In the genomic region with DNA sequence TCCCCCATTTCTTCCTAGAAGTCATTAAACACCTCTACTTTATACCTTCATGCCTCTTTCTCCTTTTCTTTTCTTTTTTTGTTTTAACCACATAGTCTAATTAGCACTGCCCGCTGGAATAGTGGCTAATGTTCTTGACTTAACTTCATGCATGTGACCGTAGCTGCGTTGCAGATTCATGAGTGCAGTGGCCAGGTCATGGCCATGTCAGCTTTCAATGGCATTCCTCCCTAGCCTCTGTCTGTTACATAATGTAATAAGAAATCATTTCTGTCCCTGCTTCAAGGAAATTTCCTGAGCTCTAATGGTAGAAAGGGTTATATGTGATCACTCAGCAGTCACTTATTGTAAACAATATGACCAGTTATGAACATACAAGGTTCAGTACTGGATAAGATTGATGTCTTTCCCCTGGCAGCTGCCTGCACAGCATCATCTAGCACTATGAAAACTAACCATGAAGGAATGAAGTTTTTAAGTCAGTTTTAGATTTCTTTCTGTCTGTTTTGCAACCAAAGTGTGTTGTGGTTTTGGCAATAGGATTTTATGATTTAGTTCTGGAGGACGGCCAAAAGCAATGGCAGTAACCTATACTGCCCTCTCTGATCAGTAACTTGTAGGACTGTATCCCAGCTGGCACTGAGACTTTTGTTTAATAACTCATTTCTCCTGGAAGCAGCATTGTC, we compare ENCODE assay signal across 16 mouse cellular contexts.
DNase-seq lines count a peak whose midpoint lies in the region; ATAC-seq and TF ChIP-seq lines count a peak whose summit lies in the region.
"Had no signal": no experiment of that assay in that cellular context is flagged by ENCODE, and none has a peak within 500 bp of the region (broad histone marks: within the 10 kb centered on the region; RNA-seq: fewer than 3 reads in every experiment).

No protein-coding gene starts in this region.

- no peak overlapping the region for H3K4me3 ChIP-seq in heart, embryonic 14.5 days (ENCODE audit: control insufficient read depth in 1 of 2, insufficient read depth in 1 of 2, low read depth in 1 of 2, low read length in 2 of 2)
- no peak overlapping the region for H3K4me3 ChIP-seq in heart, embryonic 12.5 days
- H3K4me3 ChIP-seq in lung, embryonic 15.5 days: no peak overlapping the region
- no peak overlapping the region for H3K4me3 ChIP-seq in lung, adult 2 months (replicated peaks; ENCODE audit: extremely low read depth, low read depth, low read length)
- H3K4me3 ChIP-seq in stomach, postnatal 0 days (ENCODE audit: low read depth, low read length): no peak overlapping the region
- H3K4me3 ChIP-seq: embryonic facial prominence, embryonic 15.5 days; limb, embryonic 15.5 days; neural tube, embryonic 15.5 days had no signal

- DNase-seq in lung, adult 2 months: no peak
- DNase-seq in fibroblast of lung, adult 2 months (ENCODE audit: low read depth): peak; percentile 49
- no peak for DNase-seq in stomach, postnatal 0 days (ENCODE audit: low spot score)
- DNase-seq in cerebellum, postnatal 4 days (ENCODE audit: low spot score in 2 of 2): no peak
- no peak for DNase-seq in spleen, postnatal 10 days (ENCODE audit: low spot score in 2 of 2)
- DNase-seq: cerebellum, adult 18-20 months; right cerebral cortex, postnatal 14 days had no signal

- H3K4me1 ChIP-seq in heart, embryonic 14.5 days (ENCODE audit: control insufficient read depth in 2 of 2, insufficient read depth in 2 of 2, low read length in 2 of 2): peaks cover 17 to 59% of the 10 kb centered on the region in 2 experiments
- H3K4me1 ChIP-seq in heart, embryonic 12.5 days (replicated peaks): peaks cover 50% of the 10 kb centered on the region
- peaks cover 46% of the 10 kb centered on the region for H3K4me1 ChIP-seq in lung, embryonic 15.5 days
- peaks cover 8% of the 10 kb centered on the region for H3K4me1 ChIP-seq in lung, adult 2 months (ENCODE audit: control insufficient read depth, insufficient read depth, low read length)
- peaks cover 2% of the 10 kb centered on the region; the same call in 1 of the 2 replicates for H3K4me1 ChIP-seq in stomach, postnatal 0 days (replicated peaks; ENCODE audit: control insufficient read depth, insufficient read depth)
- H3K4me1 ChIP-seq: neural tube, embryonic 15.5 days had no signal

- no peaks in the 10 kb centered on the region for H3K27me3 ChIP-seq in heart, embryonic 14.5 days (ENCODE audit: control insufficient read depth, insufficient read depth, low read length)
- H3K27me3 ChIP-seq in heart, embryonic 12.5 days (replicated peaks): no peaks in the 10 kb centered on the region
- no peaks in the 10 kb centered on the region for H3K27me3 ChIP-seq in lung, embryonic 15.5 days
- no peaks in the 10 kb centered on the region for H3K27me3 ChIP-seq in stomach, postnatal 0 days (ENCODE audit: control insufficient read depth, insufficient read depth, low read length)
- H3K27me3 ChIP-seq: embryonic facial prominence, embryonic 15.5 days; limb, embryonic 15.5 days; neural tube, embryonic 15.5 days; Patski had no signal

- TF ChIP-seq EP300 in stomach, postnatal 0 days (optimal IDR thresholded peaks at IDR 0.05): no peak

- H3K9ac ChIP-seq in heart, embryonic 14.5 days (ENCODE audit: low read length): no peak overlapping the region
- H3K9ac ChIP-seq in heart, embryonic 12.5 days: no peak overlapping the region
- no peak overlapping the region for H3K9ac ChIP-seq in lung, embryonic 15.5 days
- no peak overlapping the region for H3K9ac ChIP-seq in stomach, postnatal 0 days (ENCODE audit: low read length)
- H3K9ac ChIP-seq: embryonic facial prominence, embryonic 15.5 days; limb, embryonic 15.5 days; neural tube, embryonic 15.5 days had no signal

- WGBS in heart, embryonic 14.5 days: 58% methylated on average over 4 of the region's 4 CpGs
- 62% methylated on average over 4 of the region's 4 CpGs for WGBS in heart, embryonic 12.5 days
- WGBS in lung, embryonic 15.5 days: 34% methylated on average over 4 of the region's 4 CpGs
- 44% methylated on average over 4 of the region's 4 CpGs for whole genome bisulfite sequencing in lung, adult 2 months
- WGBS in stomach, postnatal 0 days: 31% methylated on average over 4 of the region's 4 CpGs

- TF ChIP-seq POLR2A in lung, adult 2 months (IDR thresholded peaks at IDR 0.05; ENCODE audit: borderline replicate concordance, extremely low read depth, low read depth, low read length): no peak

- TF ChIP-seq CTCF in lung, adult 2 months (IDR thresholded peaks at IDR 0.05; ENCODE audit: insufficient read depth, low read length): no peak
- TF ChIP-seq CTCF in stomach, postnatal 0 days (IDR thresholded peaks at IDR 0.05; ENCODE audit: low read depth): no peak

- peak overlapping the region; percentile 7 to 45; a peak in 1 of 4 replicates for H3K27ac ChIP-seq in heart, embryonic 14.5 days (replicated peaks in 1 of 2; ENCODE audit: control insufficient read depth in 1 of 2, insufficient read depth in 1 of 2, low read depth in 2 of 2, low read length in 2 of 2)
- H3K27ac ChIP-seq in heart, embryonic 12.5 days (ENCODE audit: poor library complexity, severe bottlenecking): no peak overlapping the region; the same call in 1 of the 2 replicates
- peak overlapping the region; percentile 66 for H3K27ac ChIP-seq in lung, embryonic 15.5 days
- H3K27ac ChIP-seq in stomach, postnatal 0 days (replicated peaks): peak overlapping the region; percentile 41; the same call in 1 of the 2 replicates
- H3K27ac ChIP-seq: embryonic facial prominence, embryonic 15.5 days; neural tube, embryonic 15.5 days had no signal

- H3K4me2 ChIP-seq in heart, embryonic 14.5 days (ENCODE audit: low read length): peak overlapping the region; percentile 2; the same call in 1 of the 2 replicates
- no peak overlapping the region for H3K4me2 ChIP-seq in heart, embryonic 12.5 days
- no peak overlapping the region for H3K4me2 ChIP-seq in lung, embryonic 15.5 days
- H3K4me2 ChIP-seq in stomach, postnatal 0 days (replicated peaks; ENCODE audit: low read depth): no peak overlapping the region
- H3K4me2 ChIP-seq: embryonic facial prominence, embryonic 15.5 days; heart, embryonic 11.5 days; limb, embryonic 15.5 days; neural tube, embryonic 15.5 days had no signal

- ATAC-seq in heart, embryonic 14.5 days (ENCODE audit: insufficient number of reproducible peaks, insufficient read depth, low FRiP score, low read depth): no peak
- ATAC-seq in heart, embryonic 12.5 days (ENCODE audit: insufficient number of reproducible peaks, low FRiP score): no peak
- peak; percentile 92; the same call in 1 of the 2 replicates for ATAC-seq in lung, embryonic 15.5 days (ENCODE audit: borderline replicate concordance, extremely low read depth, low FRiP score, low TSS enrichment)
- ATAC-seq in stomach, postnatal 0 days (ENCODE audit: low FRiP score, low TSS enrichment): peak; percentile 60; the same call in 1 of the 2 replicates
- ATAC-seq: midbrain, embryonic 16.5 days; Patski had no signal

- no peaks in the 10 kb centered on the region for H3K36me3 ChIP-seq in heart, embryonic 14.5 days (ENCODE audit: control insufficient read depth, insufficient read depth, low read length)
- H3K36me3 ChIP-seq in heart, embryonic 12.5 days: no peaks in the 10 kb centered on the region
- H3K36me3 ChIP-seq in lung, embryonic 15.5 days: no peaks in the 10 kb centered on the region
- no peaks in the 10 kb centered on the region for H3K36me3 ChIP-seq in stomach, postnatal 0 days (ENCODE audit: control insufficient read depth, insufficient read depth, low read length)
- H3K36me3 ChIP-seq: embryonic facial prominence, embryonic 15.5 days; limb, embryonic 15.5 days; neural tube, embryonic 15.5 days had no signal

- no peaks in the 10 kb centered on the region for H3K9me3 ChIP-seq in heart, embryonic 14.5 days (ENCODE audit: control insufficient read depth, low read length)
- H3K9me3 ChIP-seq in heart, embryonic 12.5 days (replicated peaks): no peaks in the 10 kb centered on the region
- H3K9me3 ChIP-seq in lung, embryonic 15.5 days: no peaks in the 10 kb centered on the region
- no peaks in the 10 kb centered on the region for H3K9me3 ChIP-seq in stomach, postnatal 0 days (ENCODE audit: control insufficient read depth, low read length)
- H3K9me3 ChIP-seq: embryonic facial prominence, embryonic 15.5 days; limb, embryonic 15.5 days; neural tube, embryonic 15.5 days had no signal

Comparison
In these comparisons a context has a peak if more than half of its experiments do, and no peak if none do; other contexts are left out.
1. ATAC-seq: peak in lung, embryonic 15.5 days (single experiment) and stomach, postnatal 0 days (single experiment); none in heart, embryonic 14.5 days (single experiment) and heart, embryonic 12.5 days (single experiment).